Mouse (Mus musculus) kidney, postnatal 10 days (tissue): ENCODE measurements around the gene Ssb.

ENCODE experiments used
- DNase-seq: peaks from one replicate; pipeline ENCODE4 v3.0.0; 2021; ENCODE audit warnings: mixed read lengths

The Ssb gene

GRCm38 (mm10) chr2:69861485-69862091 lies at the start of gene Ssb:
TSS of gene Ssb (plus strand) at chr2:69861562.
- peak; percentile 98 for DNase-seq

GRCm38 (mm10) chr2:69816575-69816974 lies 44.8 kb upstream of the Ssb start:
- no peak for DNase-seq

GRCm38 (mm10) chr2:69818350-69819085 lies 42.8 kb upstream of the Ssb start:
- no peak for DNase-seq

GRCm38 (mm10) chr2:69820201-69820600 lies 41.2 kb upstream of the Ssb start:
- no peak for DNase-seq

GRCm38 (mm10) chr2:69821711-69822110 lies 39.7 kb upstream of the Ssb start, which contains the start of gene Klhl23:
TSS of gene Klhl23 (plus strand) at chr2:69821944.
- DNase-seq, result no peak

- DNase-seq, result peak; percentile 71
These were observed 38.8 kb upstream of the Ssb start for GRCm38 (mm10) chr2:69822361-69823128.

- DNase-seq, result peak; percentile 68
These were observed 38.2 kb upstream of the Ssb start for GRCm38 (mm10) chr2:69823129-69823677.

- no peak for DNase-seq
These were observed 35.5 kb upstream of the Ssb start for GRCm38 (mm10) chr2:69825898-69826297.

GRCm38 (mm10) chr2:69826380-69826779 lies 35.0 kb upstream of the Ssb start:
- DNase-seq, result peak; percentile 41

GRCm38 (mm10) chr2:69828031-69828430 lies 33.3 kb upstream of the Ssb start:
- no peak for DNase-seq

- no peak for DNase-seq
These were observed 31.7 kb upstream of the Ssb start for GRCm38 (mm10) chr2:69829680-69830079.

GRCm38 (mm10) chr2:69830116-69830515 lies 31.2 kb upstream of the Ssb start:
- no peak for DNase-seq

- no peak for DNase-seq
These were observed 24.0 kb upstream of the Ssb start for GRCm38 (mm10) chr2:69837244-69837967.

GRCm38 (mm10) chr2:69837996-69838395 lies 23.4 kb upstream of the Ssb start:
- DNase-seq, result no peak

GRCm38 (mm10) chr2:69838707-69839106 lies 22.7 kb upstream of the Ssb start:
- DNase-seq, result no peak

GRCm38 (mm10) chr2:69840261-69840660 lies 21.1 kb upstream of the Ssb start:
- no peak for DNase-seq

- DNase-seq, result peak; percentile 52
These were observed 12.1 kb upstream of the Ssb start for GRCm38 (mm10) chr2:69849215-69849614.

GRCm38 (mm10) chr2:69851427-69852058 lies 9.8 kb upstream of the Ssb start:
- DNase-seq, result no peak

- DNase-seq, result no peak
These were observed 5.0 kb upstream of the Ssb start for GRCm38 (mm10) chr2:69856392-69856791.

GRCm38 (mm10) chr2:69857882-69858281 lies 3.5 kb upstream of the Ssb start:
- DNase-seq, result no peak

- peak; percentile 35 for DNase-seq
These were observed 350 bp upstream of the Ssb start for GRCm38 (mm10) chr2:69860972-69861452.

- no peak for DNase-seq
These were observed 825 bp downstream of the Ssb start for GRCm38 (mm10) chr2:69862117-69862657.
